Mouse (Mus musculus): ENCODE data around the gene Hirip3.

Gene Hirip3

GRCm38 (mm10) chr7:126905590-126905989 lies 43.8 kb downstream of the Hirip3 start:
- no peak for DNase-seq (ENCODE audit: low read depth, low spot score)

- no peak for DNase-seq (ENCODE audit: low read depth, low spot score)
Measured at GRCm38 (mm10) chr7:126914844-126915243, 53.1 kb downstream of the Hirip3 start.

All from CD4-positive helper T cell, adult 2 months (primary cell).